Mouse (Mus musculus) lung, embryonic 15.5 days (tissue): ENCODE data around the gene Noxred1. TPM values are rescaled to one million over a fixed set of nuclear protein-coding genes. Genes with fewer than 3 reads are reported as not detected.
A peak's percentile ranks its signal among the peaks of the same experiment; 100 is the strongest.
"Not testable (repeated sequence)": the region's sequence is repeated elsewhere in the genome, so short reads cannot be mapped to it uniquely, and the experiment has no call there.

Experiments used
- ATAC-seq: fragments of 200-750 bp; cut with Nextera tagmentation; 2 replicates; pipeline ENCODE4 v1.8.0; 2017; ENCODE audit warnings: moderate number of reproducible peaks, borderline replicate concordance; ENCODE audit not compliant: low FRiP score, low TSS enrichment; ENCODE audit errors: extremely low read depth
- H3K27ac ChIP-seq: fragments of 300-500 bp; sonication (generic); 2 replicates; pipeline ENCODE4 v1.5.1; 2015; ENCODE audit warnings: moderate library complexity, mild to moderate bottlenecking, inconsistent platforms
- H3K27me3 ChIP-seq: fragments of 300-500 bp; sonication (generic); 2 replicates; pipeline ENCODE4 v1.6.1; 2015; ENCODE audit warnings: inconsistent platforms
- H3K36me3 ChIP-seq: fragments of 300-500 bp; sonication (generic); 2 replicates; pipeline ENCODE4 v1.6.1; 2015; ENCODE audit warnings: inconsistent platforms
- H3K4me1 ChIP-seq: fragments of 300-500 bp; sonication (generic); 2 replicates; pipeline ENCODE4 v1.6.1; 2015; ENCODE audit warnings: inconsistent platforms
- H3K4me2 ChIP-seq: fragments of 300-500 bp; sonication (generic); 2 replicates; pipeline ENCODE4 v1.6.1; 2015; ENCODE audit warnings: inconsistent platforms, mild to moderate bottlenecking, moderate library complexity
- H3K4me3 ChIP-seq: fragments of 300-500 bp; sonication (generic); 2 replicates; pipeline ENCODE4 v1.5.1; 2015; ENCODE audit warnings: mild to moderate bottlenecking, inconsistent platforms
- H3K9ac ChIP-seq: fragments of 300-500 bp; sonication (generic); 2 replicates; pipeline ENCODE4 v1.6.1; 2015; ENCODE audit warnings: inconsistent platforms
- H3K9me3 ChIP-seq: fragments of 300-500 bp; sonication (generic); 2 replicates; pipeline ENCODE4 v1.6.1; 2016; ENCODE audit warnings: inconsistent platforms
- WGBS: fragments of 180-500 bp; shearing (Covaris S2); methylation state at CpG from one replicate; pipeline ENCODE4 v1.1.7; 2015; 5-methylcytosine and 5-hydroxymethylcytosine counted together
- polyA plus RNA-seq: library from polyadenylated mRNA; unstranded; fragments of >200 nt; fragmentation: Nextera tagmentation; extraction: Ambion mirVana; gene quantifications from 2 replicates; pipeline ENCODE4 v1.2.1, GENCODE M21; 2015

Gene Noxred1
- polyA plus RNA-seq = 0.26 and 0.39 TPM in 2 replicates

DNA sequence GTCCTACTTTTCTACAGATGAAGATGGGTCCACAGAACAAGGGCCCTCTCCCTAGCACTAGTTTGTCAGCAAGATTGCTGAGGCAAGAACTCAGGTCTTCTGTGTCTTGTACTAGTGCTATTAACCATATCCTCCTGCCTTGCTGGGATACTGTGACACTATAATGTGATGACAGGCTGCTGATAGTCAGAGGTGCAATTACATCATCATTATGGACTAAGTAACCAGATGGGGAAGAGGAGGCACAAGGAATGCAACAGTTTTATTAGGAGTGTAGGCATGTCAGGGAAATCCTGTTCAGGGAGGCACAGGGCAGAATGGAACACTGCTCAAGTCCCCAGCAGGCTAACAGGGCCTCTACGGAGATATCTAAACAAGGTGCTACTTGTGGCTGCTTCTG is at the start of gene Noxred1:
TSS of gene Noxred1 (minus strand) at position 101 of the 400 bp plus-strand sequence.
- H3K27ac ChIP-seq = no peak within 1 kb of the TSS
- ATAC-seq = no peak
- WGBS = 88% methylated on average over 1 of the region's 1 CpGs

DNA sequence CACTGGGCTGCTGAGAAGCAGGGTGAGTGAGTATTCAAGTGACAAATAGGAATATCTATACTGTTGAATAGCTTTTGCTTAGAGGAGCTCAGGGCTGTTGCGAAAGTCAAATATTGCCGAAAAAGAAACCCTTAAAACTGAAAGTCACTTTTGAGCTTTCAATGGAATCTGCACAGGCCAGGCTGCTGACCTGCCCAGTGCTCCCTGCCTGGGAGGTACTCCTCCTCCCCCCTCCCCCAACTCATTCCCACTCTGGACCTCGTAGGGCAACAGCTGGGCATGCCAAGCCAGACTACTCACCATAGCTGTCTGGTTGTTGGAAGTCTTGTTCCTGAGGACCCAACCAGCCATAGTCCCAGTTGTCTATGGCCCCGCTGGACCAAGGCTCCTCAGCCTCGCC is 46.2 kb upstream of the Noxred1 start:
- no peak overlapping the region for H3K4me3 ChIP-seq
- no peaks in the 10 kb centered on the region for H3K36me3 ChIP-seq
- H3K27me3 ChIP-seq = no peaks in the 10 kb centered on the region
- no peak overlapping the region for H3K4me2 ChIP-seq
- H3K27ac ChIP-seq = peak overlapping the region; percentile 47; the same call in 1 of the 2 replicates
- no peak overlapping the region for H3K9ac ChIP-seq
- WGBS = 64% methylated on average over 5 of the region's 5 CpGs
- H3K4me1 ChIP-seq = 0 out of 2 replicates have a peak, but pooled peaks cover 6% of the 10 kb centered on the region
- no peaks in the 10 kb centered on the region for H3K9me3 ChIP-seq
- peak; percentile 43; the same call in 1 of the 2 replicates for ATAC-seq

More for the DNA sequence above, at the start of gene Noxred1:
- H3K9me3 ChIP-seq = no peaks in the 10 kb centered on the region
- no peaks in the 10 kb centered on the region for H3K4me1 ChIP-seq
- no peak within 1 kb of the TSS for H3K4me2 ChIP-seq
- H3K36me3 ChIP-seq = peaks cover 39% of the 10 kb centered on the region
- no peak within 1 kb of the TSS for H3K9ac ChIP-seq
- H3K27me3 ChIP-seq = no peaks in the 10 kb centered on the region
- H3K4me3 ChIP-seq = no peak within 1 kb of the TSS

DNA sequence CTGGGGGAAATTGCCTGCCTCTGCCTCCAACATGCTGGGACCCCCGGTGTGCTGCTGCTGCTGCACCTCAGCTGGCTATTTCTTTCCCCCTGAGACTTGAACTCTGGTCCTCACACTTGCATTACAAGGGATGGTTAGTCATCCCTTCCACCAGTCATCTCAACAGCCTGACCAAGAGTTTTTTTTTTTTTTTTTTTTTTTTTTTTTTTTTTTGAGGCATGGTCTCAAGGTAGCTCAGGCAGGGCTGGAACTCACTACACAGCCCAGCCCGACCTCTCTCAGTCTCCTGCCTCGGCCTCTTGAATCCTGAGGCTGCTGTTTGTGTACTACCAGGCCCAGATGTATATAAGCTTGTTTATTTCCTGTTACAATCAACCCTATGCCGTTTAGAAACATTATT is 45.7 kb upstream of the Noxred1 start:
- no peaks in the 10 kb centered on the region for H3K36me3 ChIP-seq
- peak overlapping the region; percentile 47; the same call in 1 of the 2 replicates for H3K27ac ChIP-seq
- no peaks in the 10 kb centered on the region for H3K9me3 ChIP-seq
- no peak overlapping the region for H3K9ac ChIP-seq
- H3K4me2 ChIP-seq = no peak overlapping the region
- ATAC-seq = no peak
- WGBS = 68% methylated on average over 4 of the region's 4 CpGs
- H3K4me3 ChIP-seq = no peak overlapping the region
- H3K27me3 ChIP-seq = no peaks in the 10 kb centered on the region
- H3K4me1 ChIP-seq = peaks cover 10% of the 10 kb centered on the region; the same call in 1 of the 2 replicates

DNA sequence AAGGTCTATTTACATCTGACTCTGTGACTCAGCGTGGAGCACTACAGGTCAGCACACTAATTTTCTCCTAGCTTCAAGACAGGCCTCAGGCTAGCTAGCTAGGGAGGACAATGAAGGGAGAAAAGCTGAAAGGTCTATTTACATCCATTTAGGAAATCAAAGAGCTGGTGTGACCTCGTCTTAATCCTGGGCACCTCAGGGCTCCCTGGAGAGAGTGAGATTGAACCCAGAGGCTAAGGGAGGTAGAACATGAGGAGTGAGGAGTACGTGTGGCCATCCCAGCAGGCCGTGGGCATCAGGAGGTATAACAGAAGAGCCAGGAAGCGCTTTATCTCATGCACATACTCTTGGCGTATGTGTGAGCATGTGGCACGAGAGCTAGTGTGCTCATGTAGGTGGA is 45.2 kb upstream of the Noxred1 start:
- WGBS = 67% methylated on average over 7 of the region's 7 CpGs
- no peaks in the 10 kb centered on the region for H3K36me3 ChIP-seq
- no peak overlapping the region for H3K4me2 ChIP-seq
- peaks cover 15% of the 10 kb centered on the region for H3K4me1 ChIP-seq
- H3K9me3 ChIP-seq = no peaks in the 10 kb centered on the region
- H3K27me3 ChIP-seq = no peaks in the 10 kb centered on the region
- no peak overlapping the region for H3K4me3 ChIP-seq
- H3K27ac ChIP-seq = no peak overlapping the region
- H3K9ac ChIP-seq = no peak overlapping the region
- no peak for ATAC-seq

DNA sequence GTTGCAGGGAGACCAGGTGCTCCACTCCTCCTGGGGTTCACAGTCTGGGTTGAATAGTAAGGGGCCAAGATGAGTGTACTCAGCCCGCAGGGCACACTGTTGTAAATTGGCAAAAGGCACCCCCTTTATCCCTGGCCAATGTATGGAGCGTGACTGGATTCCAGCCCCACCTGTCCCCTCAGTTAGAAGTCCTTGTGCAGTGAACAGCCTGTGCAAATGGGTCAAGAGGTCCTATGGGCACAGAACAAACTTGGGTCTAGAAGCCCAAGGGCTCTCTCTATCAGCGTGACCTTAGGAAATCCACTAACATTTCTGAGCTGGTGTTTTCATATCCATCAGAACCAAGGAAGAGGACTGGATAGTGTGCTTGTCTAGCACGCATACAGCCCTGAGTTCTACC is 44.2 kb upstream of the Noxred1 start:
- ATAC-seq = no peak

DNA sequence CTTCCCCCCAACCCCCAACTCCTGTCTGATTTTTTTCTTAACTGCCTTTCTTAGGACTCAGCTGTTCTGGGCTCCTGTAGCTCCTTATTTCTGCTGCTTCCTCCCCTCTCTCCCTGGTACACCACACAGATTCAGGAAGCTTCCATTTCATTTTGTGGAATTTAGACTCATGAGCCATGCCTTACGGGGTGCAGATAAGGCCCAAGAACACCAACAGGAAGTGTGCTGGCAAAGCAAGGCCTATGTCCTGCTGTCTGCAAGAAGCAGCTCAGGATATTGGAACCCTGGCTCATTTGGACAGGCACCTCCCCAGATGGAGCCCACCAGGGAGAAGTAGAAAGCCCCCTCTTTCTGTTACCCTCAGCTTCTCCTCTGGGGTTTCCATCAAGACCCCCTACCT is 43.2 kb upstream of the Noxred1 start:
- peaks cover 23% of the 10 kb centered on the region for H3K4me1 ChIP-seq
- no peak for ATAC-seq
- 50% methylated on average over 1 of the region's 1 CpGs for WGBS
- no peak overlapping the region for H3K4me2 ChIP-seq
- no peak overlapping the region for H3K27ac ChIP-seq
- H3K9ac ChIP-seq = no peak overlapping the region
- H3K4me3 ChIP-seq = no peak overlapping the region
- no peaks in the 10 kb centered on the region for H3K9me3 ChIP-seq
- H3K27me3 ChIP-seq = no peaks in the 10 kb centered on the region
- H3K36me3 ChIP-seq = no peaks in the 10 kb centered on the region

More for the DNA sequence above, 44.2 kb upstream of the Noxred1 start:
- Histone ChIP-seq H3K9ac (no peak overlapping the region), H3K27ac (no peak overlapping the region), H3K4me2 (no peak overlapping the region), H3K4me3 (no peak overlapping the region), H3K9me3 (no peaks in the 10 kb centered on the region), H3K36me3 (no peaks in the 10 kb centered on the region), H3K27me3 (no peaks in the 10 kb centered on the region), H3K4me1 (peaks cover 23% of the 10 kb centered on the region)
- WGBS = 90% methylated on average over 4 of the region's 4 CpGs

DNA sequence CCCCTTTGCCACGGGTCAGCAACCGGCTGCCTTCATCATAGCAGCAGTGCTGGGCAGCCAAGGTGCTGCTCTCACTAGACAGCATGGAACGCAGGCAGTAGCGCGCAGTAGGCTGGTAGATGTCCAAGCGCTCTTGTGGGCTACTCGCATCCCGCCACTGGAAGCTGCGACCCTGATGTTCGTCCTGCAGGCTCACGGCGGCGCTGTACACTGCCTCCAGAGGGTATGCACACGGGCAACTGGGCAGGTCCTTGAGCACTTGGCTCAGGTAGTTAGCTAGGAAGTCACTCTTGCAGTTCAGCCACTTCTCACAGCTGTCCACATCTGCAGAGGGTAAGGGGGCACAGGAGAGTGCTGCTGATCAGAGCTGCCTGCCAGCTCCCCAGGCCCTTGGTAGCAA is 41.3 kb upstream of the Noxred1 start:
- 37% methylated on average over 14 of the region's 14 CpGs for WGBS

DNA sequence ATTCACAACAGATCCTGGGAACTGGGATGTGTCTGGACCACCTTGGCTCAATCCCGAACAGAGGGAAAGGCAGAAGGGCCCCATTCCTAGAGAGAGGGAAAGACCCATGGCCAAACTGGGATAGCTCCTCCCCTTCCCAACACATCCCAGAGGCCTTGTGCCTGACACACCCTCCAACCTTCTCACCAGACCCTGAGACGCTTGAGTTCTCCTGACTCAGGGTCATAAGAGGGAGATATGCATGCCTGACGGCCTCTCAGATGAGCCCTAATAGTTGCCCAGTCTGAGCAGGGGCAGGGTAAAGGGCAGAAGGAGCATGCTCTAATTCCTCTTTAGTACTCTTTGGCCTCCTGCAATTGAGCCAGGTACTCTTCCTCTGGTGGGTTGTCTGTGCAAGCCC is 40.8 kb upstream of the Noxred1 start:
- Histone ChIP-seq H3K36me3 (peaks cover 17% of the 10 kb centered on the region), H3K27ac (no peak overlapping the region), H3K4me1 (peaks cover 18% of the 10 kb centered on the region), H3K4me3 (no peak overlapping the region), H3K27me3 (no peaks in the 10 kb centered on the region), H3K4me2 (no peak overlapping the region), H3K9ac (no peak overlapping the region), H3K9me3 (no peaks in the 10 kb centered on the region)
- no peak for ATAC-seq
- WGBS = 35% methylated on average over 3 of the region's 3 CpGs

More for the DNA sequence above, 41.3 kb upstream of the Noxred1 start:
- Histone ChIP-seq H3K4me3 (no peak overlapping the region), H3K9ac (no peak overlapping the region), H3K27ac (no peak overlapping the region), H3K4me1 (peaks cover 21% of the 10 kb centered on the region), H3K36me3 (peaks cover 12% of the 10 kb centered on the region), H3K4me2 (no peak overlapping the region), H3K9me3 (no peaks in the 10 kb centered on the region), H3K27me3 (no peaks in the 10 kb centered on the region)
- ATAC-seq = 0 out of 2 replicates have a peak, but pooled peaks have one; percentile 8

DNA sequence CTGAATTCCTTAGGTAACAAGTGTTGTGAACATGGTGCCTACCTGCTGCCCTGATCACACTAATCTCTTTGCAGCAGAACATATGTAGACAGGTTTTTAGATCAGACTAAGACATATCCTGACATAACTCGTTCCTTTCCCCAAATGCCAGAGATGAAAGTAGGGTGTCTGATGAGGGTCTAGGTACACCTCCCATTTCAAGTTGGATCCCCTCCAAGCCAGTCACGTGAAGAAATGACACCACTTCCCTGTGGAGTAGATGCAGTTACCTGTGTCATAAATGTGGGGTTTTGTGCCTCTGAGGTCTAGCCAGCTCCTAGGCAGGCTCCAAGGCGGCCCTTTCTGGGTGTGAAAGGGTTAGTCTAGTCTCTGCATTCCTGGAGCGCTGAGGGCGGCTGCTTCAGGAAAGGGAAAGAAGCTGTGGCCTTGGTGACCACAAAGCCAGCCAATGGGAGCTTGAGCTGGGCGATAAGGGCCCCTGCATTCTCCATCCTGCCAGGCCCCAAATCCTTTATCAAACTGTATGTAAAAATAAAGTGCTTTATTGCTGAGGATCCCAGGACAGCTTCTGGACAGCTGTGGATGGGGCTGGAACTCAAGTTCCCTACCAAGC is 39.7 kb upstream of the Noxred1 start:
- H3K4me3 ChIP-seq = no peak overlapping the region
- H3K4me2 ChIP-seq = peak overlapping the region; percentile 26
- no peaks in the 10 kb centered on the region for H3K27me3 ChIP-seq
- H3K36me3 ChIP-seq = peaks cover 27% of the 10 kb centered on the region
- no peaks in the 10 kb centered on the region for H3K9me3 ChIP-seq
- H3K27ac ChIP-seq = peak overlapping the region; percentile 35
- ATAC-seq = peak; percentile 48; the same call in 1 of the 2 replicates
- H3K4me1 ChIP-seq = peaks cover 18% of the 10 kb centered on the region
- 7% methylated on average over 6 of the region's 6 CpGs for WGBS
- H3K9ac ChIP-seq = no peak overlapping the region

DNA sequence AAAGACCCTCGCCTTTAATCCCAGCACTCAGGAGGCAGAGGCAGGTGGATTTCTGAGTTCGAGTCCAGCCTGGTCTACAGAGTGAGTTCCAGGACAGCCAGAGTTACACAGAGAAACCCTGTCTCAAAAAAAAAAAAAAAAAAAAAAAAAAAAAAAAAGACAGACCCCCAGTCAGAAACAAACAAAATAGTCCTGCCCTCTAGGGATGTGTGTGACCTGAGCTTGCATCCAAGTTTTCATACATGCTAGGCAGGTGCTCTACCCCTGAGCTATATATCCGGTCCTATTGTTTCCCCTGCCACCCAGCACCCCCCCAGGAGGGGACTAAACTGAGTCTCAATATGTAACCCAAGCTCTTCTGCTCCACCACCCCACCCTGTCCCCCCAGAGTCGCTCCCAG is 38.7 kb upstream of the Noxred1 start:
- H3K4me2 ChIP-seq, H3K9me3 ChIP-seq, H3K27me3 ChIP-seq, ATAC-seq, H3K4me3 ChIP-seq, H3K27ac ChIP-seq, H3K9ac ChIP-seq: not testable (repeated sequence)
- Histone ChIP-seq H3K4me1 (peaks cover 18% of the 10 kb centered on the region), H3K36me3 (peaks cover 36% of the 10 kb centered on the region)
- WGBS = 72% methylated on average over 4 of the region's 4 CpGs

DNA sequence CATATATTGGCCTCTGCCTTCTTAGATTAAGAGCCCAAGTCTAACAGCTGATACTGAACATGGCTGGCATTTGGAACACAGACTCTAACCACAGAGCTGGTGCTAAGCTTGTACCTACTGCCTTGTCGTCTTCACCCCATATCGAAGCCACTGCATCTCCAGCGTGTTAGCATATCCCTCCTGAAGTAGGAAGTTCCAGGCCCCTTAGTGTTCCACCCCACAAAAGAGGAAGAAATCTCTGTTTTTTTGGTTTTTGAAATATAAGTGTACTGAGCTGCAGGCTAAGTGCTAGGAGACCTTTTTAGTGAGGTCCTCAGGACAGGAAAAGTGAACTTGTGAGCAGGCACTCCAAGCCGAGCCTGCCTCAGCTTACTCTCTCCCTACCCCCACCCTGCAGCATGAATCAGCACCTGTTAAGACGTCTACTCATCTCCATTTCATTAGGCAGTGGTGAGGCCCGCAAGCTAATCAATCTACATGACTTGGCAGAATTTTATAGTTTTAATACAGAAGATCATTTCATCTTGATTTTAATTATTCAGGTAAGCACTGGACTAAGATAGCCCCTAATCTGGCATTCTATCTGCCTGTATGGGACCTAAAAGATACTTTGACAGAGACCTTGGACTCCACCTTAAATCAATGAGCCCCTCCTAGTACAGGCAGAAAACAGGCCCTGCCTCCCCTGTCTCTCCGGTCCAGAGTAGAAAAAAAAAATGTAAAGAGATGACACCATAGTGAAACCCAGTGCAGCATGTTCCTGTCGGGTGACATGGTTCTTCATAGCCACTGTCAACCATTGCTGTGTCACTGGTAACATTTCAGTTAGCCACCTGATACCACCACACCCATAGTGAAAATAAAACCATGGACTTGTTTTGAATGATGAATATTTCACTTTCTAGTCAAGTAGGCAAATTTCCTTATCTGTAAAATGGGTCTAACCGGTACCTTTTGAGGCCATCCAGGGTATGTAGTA is 36.6 kb upstream of the Noxred1 start:
- Histone ChIP-seq H3K36me3 (peaks cover 57% of the 10 kb centered on the region), H3K4me1 (peaks cover 18% of the 10 kb centered on the region), H3K9ac (no peak overlapping the region), H3K9me3 (no peaks in the 10 kb centered on the region), H3K27me3 (no peaks in the 10 kb centered on the region), H3K4me2 (no peak overlapping the region), H3K4me3 (no peak overlapping the region), H3K27ac (no peak overlapping the region)
- ATAC-seq = no peak
- WGBS = 80% methylated on average over 9 of the region's 9 CpGs

DNA sequence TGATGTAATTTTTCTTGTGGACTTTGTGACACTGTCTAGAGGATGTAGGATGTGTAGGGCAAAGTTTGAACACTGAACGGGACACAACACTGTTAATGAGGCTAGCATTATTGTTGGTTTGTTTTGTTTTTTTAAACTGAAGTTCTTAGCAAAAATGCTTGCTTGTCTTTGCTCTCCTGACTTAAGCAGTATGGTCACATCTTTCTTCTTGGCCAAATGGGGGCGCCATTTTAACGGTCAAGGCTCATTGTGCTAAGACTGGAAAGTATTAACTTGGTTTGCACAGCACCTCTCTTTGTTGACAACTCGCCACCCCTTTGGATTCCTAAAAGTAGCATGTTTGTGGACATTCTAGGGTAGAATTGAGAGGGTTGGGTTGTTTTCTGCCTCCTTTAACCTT is 29.1 kb upstream of the Noxred1 start:
- Histone ChIP-seq H3K4me2 (peak overlapping the region; percentile 75), H3K4me1 (peaks cover 17% of the 10 kb centered on the region), H3K27me3 (no peaks in the 10 kb centered on the region), H3K4me3 (peak overlapping the region; percentile 89), H3K27ac (no peak overlapping the region), H3K36me3 (peaks cover 47% of the 10 kb centered on the region), H3K9me3 (no peaks in the 10 kb centered on the region), H3K9ac (peak overlapping the region; percentile 94)
- 14% methylated on average over 4 of the region's 4 CpGs for WGBS
- ATAC-seq = no peak
